Mouse (Mus musculus) hindbrain, embryonic 10.5 days (tissue): ENCODE measurements around the gene Gm11549. TPM values are rescaled to one million over a fixed set of nuclear protein-coding genes. Genes with fewer than 3 reads are reported as not detected.

ENCODE experiments used
- DNase-seq: peaks from one replicate; pipeline ENCODE4 v3.0.0-alpha.2; 2017; ENCODE audit warnings: low spot score
- H3K27ac ChIP-seq: fragments of 300-500 bp; sonication (generic); 2 replicates; pipeline ENCODE4 v1.5.1; 2016; ENCODE audit warnings: mild to moderate bottlenecking, moderate library complexity
- H3K27me3 ChIP-seq: fragments of 300-500 bp; sonication (generic); 2 replicates; pipeline ENCODE4 v1.6.1; 2016; ENCODE audit warnings: mild to moderate bottlenecking; ENCODE audit not compliant: poor library complexity, insufficient read depth, severe bottlenecking
- H3K36me3 ChIP-seq: fragments of 300-500 bp; sonication (generic); 2 replicates; pipeline ENCODE4 v1.6.1; 2016; ENCODE audit warnings: mild to moderate bottlenecking, moderate library complexity
- H3K4me1 ChIP-seq: fragments of 300-500 bp; sonication (generic); replicated peaks from 2 replicates; pipeline ENCODE4 v1.6.1; 2016; ENCODE audit warnings: mild to moderate bottlenecking
- H3K4me3 ChIP-seq: fragments of 300-500 bp; sonication (generic); 2 replicates; pipeline ENCODE4 v1.5.1; 2016; ENCODE audit warnings: mild to moderate bottlenecking, moderate library complexity
- H3K9me3 ChIP-seq: fragments of 300-500 bp; sonication (generic); 2 replicates; pipeline ENCODE4 v1.6.1; 2016; ENCODE audit warnings: mild to moderate bottlenecking, moderate library complexity
- WGBS: fragments of 180-500 bp; shearing (Covaris S2); methylation state at CpG from one replicate; pipeline ENCODE4 v1.1.7; 2016; 5-methylcytosine and 5-hydroxymethylcytosine counted together
- polyA plus RNA-seq: library from polyadenylated mRNA; unstranded; fragments of >200 nt; fragmentation: Nextera tagmentation; extraction: Ambion mirVana; gene quantifications from 2 replicates; pipeline ENCODE4 v1.2.1, GENCODE M21; 2016

The Gm11549 gene
- polyA plus RNA-seq, 1 experiment from 2014 or later: 0.50 TPM

DNA sequence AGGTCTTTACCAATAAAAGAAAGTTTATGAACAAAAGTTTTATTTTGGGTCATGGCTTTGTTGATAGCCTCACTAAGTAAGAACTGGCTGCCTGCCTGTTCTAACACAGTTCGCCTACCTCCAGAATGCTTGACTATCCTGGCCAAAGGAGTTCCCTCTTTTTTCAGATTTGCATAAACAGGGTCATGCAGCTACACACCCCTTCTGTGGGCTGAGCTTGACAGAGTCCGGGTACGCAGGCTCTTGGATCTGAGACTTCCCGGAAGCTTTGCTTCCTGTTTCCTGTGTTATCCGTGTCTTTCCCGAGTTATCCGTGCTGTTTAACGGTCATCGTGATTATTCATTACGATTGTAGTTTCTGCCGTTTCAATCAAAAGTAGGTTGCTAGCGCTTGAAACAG, 14.4 kb upstream of the Gm11549 start:
- peaks cover 21% of the 10 kb centered on the region for H3K27me3 ChIP-seq
- WGBS: 93% methylated on average over 12 of the region's 12 CpGs
- no peak for DNase-seq
- peaks cover 12% of the 10 kb centered on the region for H3K4me1 ChIP-seq
- no peaks in the 10 kb centered on the region for H3K9me3 ChIP-seq
- H3K27ac ChIP-seq: no peak overlapping the region
- H3K4me3 ChIP-seq: no peak overlapping the region
- no peaks in the 10 kb centered on the region for H3K36me3 ChIP-seq

DNA sequence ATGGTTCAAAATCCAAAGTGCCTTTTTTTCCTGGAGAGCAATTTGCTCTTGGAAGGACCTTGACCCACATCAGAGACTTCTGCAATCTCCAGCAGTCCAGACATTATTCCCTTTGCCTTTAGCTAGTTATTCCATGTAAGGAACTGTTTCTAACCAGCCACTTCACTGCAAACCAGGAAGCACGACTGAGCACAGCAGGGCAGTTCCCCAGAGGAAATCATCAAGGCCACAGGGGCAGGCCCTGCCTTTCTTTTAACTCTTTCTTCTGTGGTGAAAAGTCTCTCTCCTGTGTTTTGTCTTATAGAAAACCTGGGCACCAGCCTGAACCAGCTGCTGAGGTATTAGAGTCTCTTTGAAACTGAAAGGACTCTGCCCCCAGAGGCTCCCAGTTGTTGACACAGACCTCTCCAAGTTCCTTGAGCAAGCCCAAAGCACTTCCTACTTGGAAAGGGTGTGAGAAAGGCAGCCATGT, 11.6 kb upstream of the Gm11549 start:
- H3K27ac ChIP-seq: no peak overlapping the region
- H3K9me3 ChIP-seq: no peaks in the 10 kb centered on the region
- H3K4me1 ChIP-seq: peaks cover 12% of the 10 kb centered on the region
- no peak for DNase-seq
- no peaks in the 10 kb centered on the region for H3K36me3 ChIP-seq
- H3K4me3 ChIP-seq: no peak overlapping the region
- peaks cover 30% of the 10 kb centered on the region for H3K27me3 ChIP-seq
- WGBS: 4% methylated on average over 1 of the region's 1 CpGs

DNA sequence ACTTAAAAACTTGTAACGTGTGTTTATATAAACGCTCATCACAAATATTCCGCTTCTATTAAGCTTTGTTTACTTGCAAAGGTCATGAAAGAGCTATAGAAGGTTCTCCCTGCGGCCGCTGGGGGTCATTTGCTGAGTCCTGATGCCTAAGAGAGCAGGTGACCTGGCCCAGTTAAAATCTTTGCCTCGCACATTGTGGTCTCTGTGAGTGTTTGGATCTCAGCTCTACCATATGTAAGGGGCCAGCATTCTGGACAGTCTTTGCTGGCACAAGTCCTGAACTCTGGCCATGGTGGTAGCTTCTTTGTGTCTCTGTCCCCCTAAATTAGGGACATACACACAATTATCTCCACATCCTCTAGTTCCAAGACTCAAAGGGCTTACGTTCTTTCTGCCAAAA, 11.1 kb upstream of the Gm11549 start:
- DNase-seq: no peak
- Histone ChIP-seq H3K9me3 (no peaks in the 10 kb centered on the region), H3K4me1 (peaks cover 12% of the 10 kb centered on the region), H3K36me3 (no peaks in the 10 kb centered on the region), H3K27me3 (peaks cover 30% of the 10 kb centered on the region), H3K4me3 (no peak overlapping the region), H3K27ac (no peak overlapping the region)
- WGBS: 40% methylated on average over 7 of the region's 7 CpGs

DNA sequence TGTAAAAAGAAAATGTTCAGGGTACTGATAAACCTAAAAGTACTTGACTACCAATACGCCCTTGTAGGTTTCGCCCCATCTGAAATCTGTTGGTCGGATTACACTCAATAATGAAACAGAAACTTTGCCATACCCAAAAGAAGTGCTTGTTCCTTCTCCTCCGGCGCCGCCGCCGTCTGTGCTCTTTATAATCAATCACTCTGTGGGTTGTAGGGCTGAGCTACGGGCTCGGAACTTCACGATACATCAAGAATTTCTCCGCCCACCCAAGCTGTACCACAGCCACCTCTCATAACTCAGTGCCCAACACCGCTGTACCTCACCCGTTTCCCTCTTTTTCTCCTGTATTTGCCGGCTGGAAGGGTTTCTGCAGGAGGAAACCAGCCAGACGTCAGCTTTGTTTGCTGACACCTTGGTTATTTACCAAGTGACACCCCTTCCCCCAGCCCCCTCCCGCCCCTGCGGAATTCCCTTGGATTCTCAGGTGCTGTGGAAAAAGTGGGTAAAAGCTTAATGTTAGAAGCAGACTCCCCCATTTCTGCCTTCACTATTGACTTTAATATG, 10.4 kb upstream of the Gm11549 start:
- Histone ChIP-seq H3K27ac (no peak overlapping the region), H3K9me3 (no peaks in the 10 kb centered on the region), H3K36me3 (no peaks in the 10 kb centered on the region), H3K4me1 (peaks cover 12% of the 10 kb centered on the region), H3K4me3 (peak overlapping the region; percentile 39), H3K27me3 (peaks cover 30% of the 10 kb centered on the region)
- DNase-seq: peak; percentile 22
- WGBS: 14% methylated on average over 18 of the region's 18 CpGs

DNA sequence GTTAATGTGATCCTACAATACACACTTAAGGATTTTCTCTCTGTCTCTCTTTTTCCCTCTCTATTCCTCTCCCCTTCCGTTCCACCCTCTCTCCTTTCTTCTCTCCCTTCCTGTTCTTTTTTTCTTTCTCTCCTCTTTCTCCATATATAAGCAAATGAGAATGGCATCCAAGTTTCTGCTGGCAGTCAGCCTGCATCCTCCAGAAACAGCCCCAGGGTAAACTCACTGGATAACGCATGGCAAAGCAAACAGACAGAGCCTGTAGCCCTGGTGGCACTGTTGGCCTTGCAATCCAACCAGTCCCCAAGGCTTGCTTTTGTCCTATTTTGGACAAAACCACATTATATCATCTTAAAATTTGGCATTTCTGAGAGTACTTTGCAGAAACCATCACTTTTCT, 9.6 kb upstream of the Gm11549 start:
- 41% methylated on average over 2 of the region's 2 CpGs for WGBS
- DNase-seq: no peak
- no peak overlapping the region for H3K27ac ChIP-seq

DNA sequence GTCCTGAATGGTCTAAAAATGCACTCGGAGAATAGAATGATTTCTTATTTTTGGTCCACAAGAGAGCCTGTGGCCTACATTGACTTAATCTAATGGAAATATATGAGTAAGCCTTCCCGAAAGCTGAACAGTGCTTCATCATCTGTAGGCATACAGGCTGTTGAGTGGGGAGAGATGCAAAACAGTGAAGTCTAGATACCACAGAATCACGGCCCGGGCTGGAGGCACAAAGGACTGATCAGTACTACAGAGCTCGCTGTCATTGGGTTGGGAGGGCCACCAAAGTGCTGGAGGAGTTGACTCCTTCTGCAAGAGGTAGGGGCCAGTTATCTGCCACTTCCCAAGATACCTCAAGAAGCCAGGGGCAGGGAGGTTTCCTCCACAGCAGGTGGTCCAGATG, 9.2 kb upstream of the Gm11549 start:
- Histone ChIP-seq H3K9me3 (no peaks in the 10 kb centered on the region), H3K4me3 (no peak overlapping the region), H3K4me1 (peaks cover 12% of the 10 kb centered on the region), H3K27me3 (peaks cover 30% of the 10 kb centered on the region), H3K36me3 (no peaks in the 10 kb centered on the region), H3K27ac (no peak overlapping the region)
- whole genome bisulfite sequencing: 74% methylated on average over 5 of the region's 5 CpGs
- DNase-seq: no peak

More for the DNA sequence above, 9.6 kb upstream of the Gm11549 start:
- Histone ChIP-seq H3K36me3 (no peaks in the 10 kb centered on the region), H3K27me3 (peaks cover 30% of the 10 kb centered on the region), H3K9me3 (no peaks in the 10 kb centered on the region), H3K4me3 (no peak overlapping the region), H3K4me1 (peaks cover 12% of the 10 kb centered on the region)

DNA sequence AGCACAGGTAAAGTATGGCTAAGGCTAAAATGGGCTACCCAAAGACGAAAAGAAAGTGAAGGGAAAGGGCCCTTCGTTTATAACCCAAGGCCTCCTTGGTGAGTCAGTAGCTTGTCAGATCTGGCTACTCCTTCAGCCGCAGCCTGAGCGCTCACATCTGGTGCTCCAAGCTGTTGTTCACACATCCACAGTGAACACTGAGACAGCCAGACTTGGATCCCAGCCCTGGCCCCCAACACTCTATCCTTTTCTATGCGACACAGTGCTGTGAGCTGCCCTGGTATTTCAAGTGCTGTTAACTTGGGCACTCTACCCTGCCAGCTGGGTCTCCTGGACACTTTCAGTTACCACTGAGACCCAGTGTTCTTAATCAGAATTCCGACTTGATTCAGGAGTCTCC, 8.7 kb upstream of the Gm11549 start:
- Histone ChIP-seq H3K4me1 (peaks cover 12% of the 10 kb centered on the region), H3K27ac (no peak overlapping the region), H3K9me3 (no peaks in the 10 kb centered on the region), H3K27me3 (peaks cover 30% of the 10 kb centered on the region), H3K36me3 (no peaks in the 10 kb centered on the region), H3K4me3 (no peak overlapping the region)
- DNase-seq: no peak
- 93% methylated on average over 6 of the region's 6 CpGs for WGBS

DNA sequence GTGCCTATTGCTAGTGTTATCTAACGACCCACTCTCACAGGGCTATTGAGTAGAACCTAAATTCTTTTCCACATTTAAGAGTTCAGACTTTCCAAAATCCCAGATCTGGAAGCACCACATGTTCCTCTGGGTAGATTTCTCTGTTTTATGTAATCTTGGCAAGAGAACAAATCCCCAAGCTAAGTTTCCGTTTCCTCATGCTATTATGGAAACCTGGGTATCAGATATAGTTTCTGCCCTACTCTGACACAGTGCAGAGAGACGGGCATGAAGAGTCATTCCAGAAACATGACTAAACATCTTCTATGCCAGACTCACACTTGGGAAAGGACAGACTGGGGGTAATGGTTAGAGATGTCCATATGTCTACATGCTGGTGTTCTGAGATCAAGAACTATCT, 2.9 kb upstream of the Gm11549 start:
- H3K9me3 ChIP-seq: no peaks in the 10 kb centered on the region
- H3K27ac ChIP-seq: no peak overlapping the region
- H3K36me3 ChIP-seq: no peaks in the 10 kb centered on the region
- peaks cover 41% of the 10 kb centered on the region for H3K27me3 ChIP-seq
- no peak for DNase-seq
- WGBS: 88% methylated on average over 3 of the region's 3 CpGs
- H3K4me1 ChIP-seq: peaks cover 15% of the 10 kb centered on the region
- H3K4me3 ChIP-seq: no peak overlapping the region

DNA sequence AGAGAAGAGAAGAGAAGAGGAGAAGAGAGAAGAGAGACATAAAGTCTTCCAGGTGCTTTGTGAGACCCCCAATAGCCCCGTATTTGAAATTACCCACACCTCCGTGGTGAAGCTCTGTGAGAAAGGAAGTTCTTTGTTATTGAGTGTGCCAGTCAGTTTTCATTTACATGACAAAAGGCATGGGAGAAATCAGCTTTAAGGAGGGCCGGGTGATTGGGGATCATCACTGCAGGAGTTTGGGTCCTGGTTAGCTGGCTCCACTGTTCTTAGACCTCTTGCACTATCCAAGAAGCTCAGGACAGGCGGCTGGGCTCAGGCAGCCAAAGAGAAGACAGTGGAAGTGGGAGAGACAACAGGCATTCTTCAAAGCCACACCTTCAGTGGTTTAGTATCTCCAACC, 524 bp upstream of the Gm11549 start:
- H3K9me3 ChIP-seq: no peaks in the 10 kb centered on the region
- H3K27me3 ChIP-seq: peaks cover 48% of the 10 kb centered on the region
- DNase-seq: no peak
- peak overlapping the region; percentile 65; the same call in 1 of the 2 replicates for H3K4me3 ChIP-seq
- WGBS: 4% methylated on average over 4 of the region's 4 CpGs
- peaks cover 15% of the 10 kb centered on the region for H3K4me1 ChIP-seq
- H3K27ac ChIP-seq: no peak overlapping the region
- no peaks in the 10 kb centered on the region for H3K36me3 ChIP-seq

DNA sequence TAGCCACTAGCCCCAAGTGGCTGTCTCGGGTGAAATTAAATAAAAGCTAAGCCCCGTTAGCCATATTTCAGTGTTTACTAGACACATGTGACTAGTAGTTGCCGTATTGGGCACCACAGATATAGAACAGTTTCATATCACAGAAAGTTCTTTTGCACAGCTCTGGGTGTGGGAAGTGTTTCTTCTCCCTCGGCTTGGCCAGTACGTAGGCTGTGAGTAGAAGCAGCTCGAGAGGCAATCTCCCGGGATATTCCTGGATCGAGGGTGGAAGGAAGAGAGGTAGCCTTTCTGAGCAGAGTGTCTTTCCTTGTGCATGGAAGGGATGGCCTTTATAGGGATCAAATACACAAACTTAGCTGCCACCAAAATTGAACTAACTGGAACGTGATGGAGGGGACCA, 5.4 kb downstream of the Gm11549 start:
- H3K4me1 ChIP-seq: peaks cover 4% of the 10 kb centered on the region
- DNase-seq: no peak
- H3K4me3 ChIP-seq: no peak overlapping the region
- 93% methylated on average over 9 of the region's 9 CpGs for WGBS
- no peaks in the 10 kb centered on the region for H3K36me3 ChIP-seq
- H3K27me3 ChIP-seq: peaks cover 25% of the 10 kb centered on the region
- no peak overlapping the region for H3K27ac ChIP-seq
- H3K9me3 ChIP-seq: no peaks in the 10 kb centered on the region

DNA sequence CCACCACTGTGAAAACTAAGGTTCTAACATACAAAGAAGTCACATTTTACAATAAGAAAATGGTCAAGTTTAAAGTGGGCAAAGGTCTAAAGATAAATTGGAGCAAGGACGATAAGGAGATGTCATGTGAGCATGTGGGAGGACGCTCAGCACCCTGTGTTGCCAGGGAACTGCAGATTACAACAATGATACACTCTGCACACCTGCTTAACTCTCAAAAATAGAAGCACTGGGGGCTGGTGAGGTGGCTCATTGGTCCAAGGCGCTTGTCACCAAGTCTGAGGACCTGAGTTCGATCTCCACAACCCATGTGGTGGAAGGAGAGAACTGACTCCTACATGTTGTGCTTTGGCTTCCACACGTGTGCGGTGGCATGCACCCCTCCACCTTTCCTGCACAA, 10.1 kb downstream of the Gm11549 start:
- Histone ChIP-seq H3K27me3 (no peaks in the 10 kb centered on the region), H3K9me3 (no peaks in the 10 kb centered on the region), H3K27ac (no peak overlapping the region), H3K36me3 (no peaks in the 10 kb centered on the region), H3K4me3 (no peak overlapping the region), H3K4me1 (no peaks in the 10 kb centered on the region)
- DNase-seq: no peak
- 91% methylated on average over 6 of the region's 6 CpGs for WGBS

DNA sequence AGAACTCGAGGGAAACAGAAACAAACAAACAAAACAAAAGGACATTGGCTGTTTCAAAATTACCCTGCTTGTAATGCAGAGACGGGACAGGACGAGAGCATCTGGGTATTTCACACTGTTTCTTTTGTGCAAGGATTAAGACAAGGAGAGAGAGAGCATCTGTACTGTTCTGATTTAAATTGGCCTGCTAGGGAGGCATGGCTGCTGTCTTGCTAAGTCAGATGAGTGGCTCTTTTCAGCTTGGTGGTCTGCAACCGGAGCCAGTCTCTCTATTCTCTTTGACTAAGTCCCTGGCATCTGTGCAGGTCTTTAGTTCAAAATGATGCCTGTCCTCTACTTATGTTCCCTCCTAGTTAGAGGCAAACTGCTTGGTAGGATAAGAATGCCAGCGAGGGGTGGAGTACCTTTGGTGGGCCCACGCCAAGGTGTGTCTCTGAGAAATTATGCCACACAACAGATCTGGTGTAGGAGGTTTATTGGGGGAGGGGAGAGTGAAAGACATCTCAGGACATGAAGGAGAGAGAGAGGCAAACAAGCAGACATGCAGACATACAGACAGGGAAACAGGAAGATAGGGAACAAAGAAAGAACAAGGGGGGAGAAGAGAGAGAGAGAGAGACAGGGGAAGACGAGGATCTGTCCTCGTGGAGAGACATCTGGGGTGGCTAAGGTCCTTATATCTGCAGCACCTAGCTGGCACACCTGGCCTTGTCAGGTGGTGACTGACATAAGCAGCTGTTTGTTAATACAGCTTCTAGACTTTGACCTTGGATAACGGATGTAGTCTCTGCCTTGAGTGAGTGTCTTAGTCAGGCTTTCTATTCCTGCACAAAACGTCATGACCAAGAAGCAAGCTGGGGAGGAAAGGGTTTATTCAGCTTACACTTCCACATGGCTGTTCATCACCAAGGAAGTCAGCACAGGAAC, 15.5 kb downstream of the Gm11549 start:
- no peak overlapping the region for H3K27ac ChIP-seq
- no peak overlapping the region for H3K4me3 ChIP-seq
- H3K4me1 ChIP-seq: peaks cover 4% of the 10 kb centered on the region; the same call in 1 of the 2 replicates
- no peaks in the 10 kb centered on the region for H3K9me3 ChIP-seq
- 63% methylated on average over 10 of the region's 10 CpGs for WGBS
- DNase-seq: no peak
- H3K36me3 ChIP-seq: no peaks in the 10 kb centered on the region
- H3K27me3 ChIP-seq: no peaks in the 10 kb centered on the region

DNA sequence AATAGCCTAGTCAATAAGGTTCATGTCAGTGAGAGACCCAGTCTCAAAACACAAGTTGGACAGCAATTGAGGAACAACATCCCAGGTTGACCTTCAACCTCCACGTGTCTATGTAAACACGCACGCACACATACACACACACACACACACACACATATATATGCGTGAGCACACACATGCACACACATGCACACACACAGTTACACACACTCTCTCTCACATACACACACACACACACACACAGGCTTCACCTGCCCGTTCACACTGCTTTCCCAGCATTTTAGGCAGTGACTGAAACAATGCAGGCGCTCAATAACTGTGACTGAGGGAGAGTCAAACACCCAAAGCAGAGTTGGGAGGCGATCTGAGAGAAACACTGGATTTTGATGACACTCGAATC, 16.3 kb downstream of the Gm11549 start:
- Histone ChIP-seq H3K9me3 (no peaks in the 10 kb centered on the region), H3K27ac (no peak overlapping the region), H3K27me3 (no peaks in the 10 kb centered on the region), H3K4me1 (peaks cover 4% of the 10 kb centered on the region; the same call in 1 of the 2 replicates), H3K36me3 (no peaks in the 10 kb centered on the region), H3K4me3 (no peak overlapping the region)
- DNase-seq: no peak
- 82% methylated on average over 8 of the region's 8 CpGs for WGBS
